Mouse (Mus musculus) liver, embryonic 14.5 days (tissue): ENCODE results near the gene Ltbp1. TPM values are rescaled to one million over a fixed set of nuclear protein-coding genes. Genes with fewer than 3 reads are reported as not detected.

ENCODE experiments used
- ATAC-seq: fragments of 200-750 bp; cut with Nextera tagmentation; 2 replicates; pipeline ENCODE4 v1.8.0; 2017; ENCODE audit warnings: moderate number of reproducible peaks, mild to moderate bottlenecking, moderate library complexity; ENCODE audit not compliant: insufficient read depth
- DNase-seq, 3 experiments: peaks; one replicate each; pipeline ENCODE4 v3.0.0-alpha.2; 2012 to 2013; ENCODE audit warnings: low read depth in 3 of 3, low spot score in 3 of 3
- H3K27ac ChIP-seq: fragments of 300-500 bp; sonication (generic); 2 replicates; pipeline ENCODE4 v1.5.1; 2014; ENCODE audit warnings: moderate library complexity, mild to moderate bottlenecking, control low read depth, inconsistent platforms
- H3K27me3 ChIP-seq: fragments of 300-500 bp; sonication (generic); 2 replicates; pipeline ENCODE4 v1.6.1; 2014; ENCODE audit warnings: mild to moderate bottlenecking, low read length, moderate library complexity; ENCODE audit not compliant: control insufficient read depth, insufficient read depth
- H3K36me3 ChIP-seq: fragments of 300-500 bp; sonication (generic); replicated peaks from 2 replicates; pipeline ENCODE4 v1.6.1; 2014; ENCODE audit warnings: low read depth; ENCODE audit not compliant: control insufficient read depth, insufficient read depth
- H3K4me1 ChIP-seq, 2 experiments: fragments of 200-500 bp in 1 of 2; fragments of 300-500 bp in 1 of 2; sonication (generic) in 1 of 2; replicated peaks; 2 replicates each; pipeline ENCODE4 v1.6.1; 2012 to 2014; ENCODE audit warnings: antibody characterized with exemption in 1 of 2, inconsistent platforms in 1 of 2, low read length in 1 of 2; ENCODE audit not compliant: control insufficient read depth in 2 of 2, insufficient read depth in 2 of 2
- H3K4me2 ChIP-seq: fragments of 300-500 bp; sonication (generic); 2 replicates; pipeline ENCODE4 v1.6.1; 2014; ENCODE audit warnings: low read depth, mild to moderate bottlenecking, control low read depth, moderate library complexity
- H3K4me3 ChIP-seq, 2 experiments: fragments of 200-500 bp in 1 of 2; fragments of 300-500 bp in 1 of 2; sonication (generic) in 1 of 2; 2 replicates each; pipeline ENCODE4 v1.5.1; 2012 to 2014; ENCODE audit warnings: low read depth in 2 of 2, low read length in 2 of 2, mild to moderate bottlenecking in 2 of 2, control low read depth in 1 of 2, inconsistent platforms in 1 of 2, moderate library complexity in 1 of 2; ENCODE audit not compliant: insufficient read depth in 1 of 2
- H3K9ac ChIP-seq: fragments of 300-500 bp; sonication (generic); replicated peaks from 2 replicates; pipeline ENCODE4 v1.6.1; 2014; ENCODE audit warnings: mild to moderate bottlenecking, control low read depth, moderate library complexity
- H3K9me3 ChIP-seq: fragments of 300-500 bp; sonication (generic); 2 replicates; pipeline ENCODE4 v1.6.1; 2016; ENCODE audit warnings: low read length, mixed read lengths; ENCODE audit not compliant: control insufficient read depth
- CTCF ChIP-seq: IDR thresholded peaks from 2 replicates; pipeline ENCODE4 v1.5.1; 2016; ENCODE audit warnings: antibody characterized with exemption, low read depth, control low read depth
- EP300 ChIP-seq: IDR thresholded peaks from 2 replicates; pipeline ENCODE4 v1.6.1; 2016; ENCODE audit warnings: antibody characterized with exemption, low read depth
- WGBS: fragments of 180-500 bp; shearing (Covaris S2); extraction: QIAGEN DNeasy Blood & Tissue Kit; methylation state at CpG from one replicate; pipeline ENCODE4 v1.1.7; 2014; ENCODE audit not compliant: insufficient replicate concordance; 5-methylcytosine and 5-hydroxymethylcytosine counted together
- polyA plus RNA-seq, 2 experiments: library from polyadenylated mRNA; depleted of rRNA in 1 of 2; stranded (reverse) in 1 of 2; unstranded in 1 of 2; fragments of >200 nt; fragmentation: Nextera tagmentation in 1 of 2; extraction: Ambion mirVana in 1 of 2; gene quantifications; 2 replicates each; pipeline versions ENCODE4 v1.2.1 to v1.2.3; 2012 to 2014

The Ltbp1 gene
- polyA plus RNA-seq, 2 experiments: 1.9 to 2.2 TPM

DNA sequence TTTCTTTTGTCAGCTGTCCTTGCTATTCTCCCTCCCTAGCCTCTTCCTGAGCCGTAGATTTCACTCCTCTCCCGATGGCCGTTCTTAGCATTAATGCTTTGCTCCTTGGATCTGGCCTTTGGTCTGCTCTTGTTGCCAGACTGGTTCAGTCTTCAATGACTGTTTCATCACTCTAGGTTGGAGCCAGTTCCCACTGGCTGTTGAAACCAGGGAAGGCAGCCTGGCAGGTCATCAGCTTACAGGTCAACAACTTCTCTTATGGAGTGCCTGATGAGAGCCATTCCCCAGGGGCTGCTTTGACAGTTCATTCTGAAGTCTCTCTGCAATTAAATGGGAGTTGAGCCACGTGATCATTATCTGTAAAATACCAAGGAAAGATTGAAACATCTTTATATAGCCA lies 295.5 kb downstream of the Ltbp1 start:
- no peaks in the 10 kb centered on the region for H3K27me3 ChIP-seq
- H3K4me3 ChIP-seq: no peak overlapping the region
- H3K4me1 ChIP-seq: no peaks in the 10 kb centered on the region
- TF ChIP-seq EP300 (no peak), CTCF (no peak)
- ATAC-seq (no peak), DNase-seq (no peak)
- WGBS: 67% methylated on average over 4 of the region's 4 CpGs
- H3K9ac ChIP-seq: no peak overlapping the region
- H3K9me3 ChIP-seq: no peaks in the 10 kb centered on the region
- H3K36me3 ChIP-seq: no peaks in the 10 kb centered on the region
- H3K27ac ChIP-seq: no peak overlapping the region
- no peak overlapping the region for H3K4me2 ChIP-seq

DNA sequence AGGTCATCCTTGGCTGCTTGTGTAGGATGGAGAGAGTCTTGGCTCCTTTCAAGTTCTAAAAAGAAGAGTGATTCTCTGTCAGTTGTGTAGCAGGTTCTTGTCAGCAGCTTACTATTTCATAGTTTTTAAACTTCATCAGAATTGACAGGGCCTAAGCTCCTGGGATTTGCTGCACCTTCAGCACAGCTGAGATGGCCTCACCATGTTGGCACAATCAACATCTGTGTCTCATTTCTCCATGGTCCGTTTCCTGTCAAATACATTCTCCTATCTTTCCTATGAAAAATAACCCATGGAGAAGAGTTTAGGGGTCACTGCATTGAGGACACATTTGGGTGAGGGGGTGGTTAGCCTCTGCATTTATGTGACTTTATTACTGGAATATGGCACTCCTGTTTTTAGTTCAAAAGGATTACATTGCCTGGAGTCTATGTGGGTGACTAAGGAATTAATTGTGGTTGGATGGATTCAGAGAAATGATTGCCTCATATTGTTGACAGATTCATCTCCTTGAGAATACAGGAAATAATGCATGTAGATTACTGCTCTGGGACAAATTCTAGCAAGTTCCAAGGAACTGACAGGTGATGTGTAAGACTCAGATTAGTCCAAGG lies 299.5 kb downstream of the Ltbp1 start:
- TF ChIP-seq EP300: no peak
- no peak for TF ChIP-seq CTCF
- 48% methylated on average over 1 of the region's 1 CpGs for WGBS
- no peak overlapping the region for H3K27ac ChIP-seq
- H3K36me3 ChIP-seq: no peaks in the 10 kb centered on the region
- H3K4me3 ChIP-seq: no peak overlapping the region
- ATAC-seq: no peak
- H3K9me3 ChIP-seq: no peaks in the 10 kb centered on the region
- no peak for DNase-seq
- H3K4me2 ChIP-seq: no peak overlapping the region
- peaks cover 0 to 2% of the 10 kb centered on the region in 2 experiments; a peak in 1 of 4 replicates for H3K4me1 ChIP-seq
- H3K9ac ChIP-seq: no peak overlapping the region
- H3K27me3 ChIP-seq: no peaks in the 10 kb centered on the region

DNA sequence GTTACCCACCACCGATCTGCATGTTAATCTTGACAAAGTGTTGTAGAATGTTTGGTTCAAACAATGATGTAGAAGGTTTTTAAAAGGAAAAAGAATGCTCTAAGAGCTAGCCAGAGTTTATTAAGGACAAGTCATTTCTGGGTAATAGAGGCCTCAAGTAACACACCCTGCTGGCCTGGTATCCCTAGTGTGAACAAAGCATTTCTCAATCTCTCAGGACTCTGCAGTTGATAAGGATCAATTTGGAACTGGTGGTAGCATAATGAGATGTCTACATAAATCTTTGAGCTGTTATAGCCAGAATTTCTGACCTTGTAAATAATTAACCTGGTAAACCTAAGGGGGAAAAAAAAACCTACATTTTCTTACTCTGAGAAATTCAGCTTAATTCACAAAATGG lies 300.3 kb downstream of the Ltbp1 start:
- TF ChIP-seq CTCF: no peak
- TF ChIP-seq EP300: no peak
- Histone ChIP-seq H3K4me2 (no peak overlapping the region), H3K27me3 (no peaks in the 10 kb centered on the region), H3K27ac (no peak overlapping the region), H3K4me1 (peaks cover 0 to 2% of the 10 kb centered on the region in 2 experiments; a peak in 1 of 4 replicates), H3K36me3 (no peaks in the 10 kb centered on the region), H3K9me3 (no peaks in the 10 kb centered on the region), H3K4me3 (no peak overlapping the region), H3K9ac (no peak overlapping the region)
- DNase-seq (no peak), ATAC-seq (no peak)
- 89% methylated on average over 1 of the region's 1 CpGs for WGBS

DNA sequence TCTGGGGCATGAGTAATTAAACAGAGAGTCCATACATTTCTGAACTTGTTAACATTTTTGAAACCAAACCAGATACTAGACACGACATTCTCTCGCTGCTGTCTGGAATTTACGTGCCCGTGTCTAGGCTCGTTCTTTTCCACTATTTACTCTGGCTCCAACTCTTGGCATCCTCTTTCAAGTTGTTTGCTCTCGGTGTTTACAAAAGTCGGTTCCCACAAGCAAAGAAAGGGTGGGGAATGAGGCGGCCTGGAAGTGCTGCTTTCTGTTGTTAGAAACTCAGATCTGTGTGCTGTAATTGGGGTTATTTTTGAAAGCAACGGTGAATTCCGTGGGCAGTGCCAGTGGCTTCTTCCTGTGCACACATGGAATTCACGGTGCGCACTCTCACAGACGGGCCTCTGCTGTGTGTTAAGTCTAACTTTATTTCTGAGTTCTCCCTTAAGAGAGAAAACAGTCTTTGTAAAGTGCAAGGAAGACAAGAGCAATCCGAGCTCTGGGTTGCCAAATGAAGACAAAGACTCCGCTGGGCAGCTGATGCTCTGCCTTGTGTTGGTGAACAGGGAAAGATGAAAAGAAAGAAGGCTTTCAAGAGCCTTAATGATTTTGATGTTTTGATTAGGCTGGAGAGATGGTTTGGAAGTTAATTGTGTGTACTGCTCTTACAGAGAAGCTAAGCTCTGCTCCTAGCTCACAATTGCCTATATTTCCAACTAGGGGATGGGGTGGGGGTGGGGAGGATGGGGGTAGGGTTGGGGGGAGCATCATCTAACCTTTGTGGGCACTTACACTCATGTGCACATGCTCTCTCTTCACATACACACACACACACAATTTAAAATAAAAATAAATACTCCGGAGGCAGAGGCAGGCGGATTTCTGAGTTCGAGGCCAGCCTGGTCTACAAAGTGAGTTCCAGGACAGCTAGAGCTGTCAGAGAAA lies 302.0 kb downstream of the Ltbp1 start:
- Histone ChIP-seq H3K36me3 (no peaks in the 10 kb centered on the region), H3K4me1 (peaks cover 0 to 2% of the 10 kb centered on the region in 2 experiments; a peak in 1 of 4 replicates), H3K27ac (no peak overlapping the region), H3K9me3 (no peaks in the 10 kb centered on the region), H3K27me3 (no peaks in the 10 kb centered on the region), H3K4me2 (no peak overlapping the region), H3K9ac (no peak overlapping the region), H3K4me3 (no peak overlapping the region)
- 59% methylated on average over 18 of the region's 18 CpGs for WGBS
- TF ChIP-seq CTCF: no peak
- ATAC-seq (no peak), DNase-seq (no peak)

DNA sequence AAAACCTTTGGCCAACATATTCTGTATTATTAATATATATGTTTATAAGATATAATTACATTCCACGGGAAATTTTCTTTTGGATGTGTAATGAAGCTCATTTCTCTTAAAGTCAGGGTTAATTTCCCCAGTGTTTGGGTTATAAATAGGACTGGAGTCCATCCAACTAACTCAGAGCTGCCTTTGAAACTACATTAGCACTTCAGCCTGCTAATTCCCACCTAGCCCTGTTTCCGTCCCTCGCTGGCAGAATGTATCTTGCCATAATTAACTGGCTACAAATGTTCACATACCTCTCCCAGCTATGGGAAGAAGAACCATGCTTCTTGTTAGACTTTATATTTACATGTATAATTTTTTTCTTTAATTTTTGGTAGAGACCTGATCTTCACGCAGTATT lies 311.7 kb downstream of the Ltbp1 start:
- Histone ChIP-seq H3K9me3 (no peaks in the 10 kb centered on the region), H3K36me3 (no peaks in the 10 kb centered on the region), H3K27ac (no peak overlapping the region), H3K27me3 (no peaks in the 10 kb centered on the region), H3K4me1 (no peaks in the 10 kb centered on the region), H3K9ac (no peak overlapping the region), H3K4me2 (no peak overlapping the region), H3K4me3 (no peak overlapping the region)
- DNase-seq (no peak), ATAC-seq (no peak)
- TF ChIP-seq CTCF (no peak), EP300 (no peak)
- WGBS: 71% methylated on average over 4 of the region's 4 CpGs
